Mouse (Mus musculus) testis, adult 2 months (tissue): Measurements from ENCODE around the gene Eif2ak3.

Experiments
- CTCF ChIP-seq: fragments of 200-500 bp; IDR thresholded peaks from 2 replicates; pipeline ENCODE4 v1.5.1; 2012; ENCODE audit warnings: low read depth, mild to moderate bottlenecking, inconsistent platforms, low read length, moderate library complexity; ENCODE audit not compliant: control insufficient read depth, insufficient read depth, insufficient replicate concordance
- POLR2A ChIP-seq: fragments of 200-500 bp; IDR thresholded peaks from 2 replicates; pipeline ENCODE4 v1.6.1; 2012; ENCODE audit warnings: low read depth, mild to moderate bottlenecking, inconsistent platforms, low read length, moderate library complexity; ENCODE audit not compliant: control insufficient read depth

DNA sequence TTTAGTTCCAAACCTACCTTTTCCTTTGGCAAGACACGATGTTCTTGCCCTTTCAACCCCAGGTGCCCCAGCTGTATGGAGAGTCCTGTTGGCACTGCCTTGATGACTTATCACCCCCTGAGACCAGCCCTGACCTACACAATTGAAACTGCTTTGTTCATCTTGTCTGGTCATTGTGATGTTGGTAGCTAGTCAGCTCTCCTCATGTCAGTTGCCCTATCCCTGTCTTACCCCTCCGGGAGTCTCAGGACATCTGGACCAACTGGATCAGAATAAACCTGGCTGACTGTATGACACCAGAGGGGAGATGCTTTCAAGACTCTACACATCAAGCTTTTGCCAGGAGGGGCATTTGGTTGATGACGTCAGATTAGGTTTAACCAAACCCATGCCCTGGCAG lies 74.5 kb downstream of the Eif2ak3 start, which contains the start of gene Tex37:
- TF ChIP-seq POLR2A (no peak), CTCF (no peak)
